1 mouse cellular context compared by ENCODE assay signal in genomic region chr5:120479538-120479937, GRCm38 (mm10).
TF ChIP-seq lines count a peak whose summit lies in the region.

No protein-coding gene starts in this region.

TF ChIP-seq in MEL, 35 proteins besides CTCF, POLR2A, EP300 and RAD21:
- TF ChIP-seq ZNF384 (IDR thresholded peaks at IDR 0.05; ENCODE audit: low read depth, low read length) (no peak), ZC3H11A (IDR thresholded peaks at IDR 0.05; ENCODE audit: low read depth, low read length) (peak; percentile 41; the same call in 1 of the 2 replicates), BHLHE40 (IDR thresholded peaks at IDR 0.05; ENCODE audit: borderline replicate concordance, low read depth, low read length) (0 out of 2 replicates have a peak, but pooled peaks have one; percentile 9), KAT2A (conservative IDR thresholded peaks at IDR 0.05; ENCODE audit: low read depth, low read length) (no peak), SMC3 (IDR thresholded peaks at IDR 0.05; ENCODE audit: low read depth, low read length) (peak; percentile 43), POLR2AphosphoS5 (IDR thresholded peaks at IDR 0.05; ENCODE audit: borderline replicate concordance, low read depth, low read length) (no peak)
